Comparison of ENCODE assay signal across 8 mouse cellular contexts in genomic region chr2:119617841-119618198, GRCm38 (mm10). TPM values are rescaled to one million over a fixed set of nuclear protein-coding genes. Genes with fewer than 3 reads are reported as not detected.
DNase-seq lines count a peak whose midpoint lies in the region; ATAC-seq lines count a peak whose summit lies in the region.

No protein-coding gene starts in this region.

- peaks cover 19% of the 10 kb centered on the region for H3K4me1 ChIP-seq in heart, embryonic 16.5 days (ENCODE audit: control insufficient read depth, insufficient read depth, low read length)
- H3K4me1 ChIP-seq in hindbrain, embryonic 12.5 days: peaks cover 27% of the 10 kb centered on the region
- peaks cover 32% of the 10 kb centered on the region for H3K4me1 ChIP-seq in midbrain, embryonic 12.5 days

- no peak for DNase-seq in heart, postnatal 25 days (ENCODE audit: low spot score)
- no peak for DNase-seq in gastrocnemius, adult 18-20 months (ENCODE audit: low spot score)
- DNase-seq in natural killer cell, adult 2 months (ENCODE audit: low spot score in 2 of 2): no peak
- no peak for DNase-seq in kidney, adult 18-20 months

- 0% methylated on average over 13 of the region's 13 CpGs for WGBS in heart, embryonic 16.5 days
- WGBS in hindbrain, embryonic 12.5 days: under 1% methylated on average over 13 of the region's 13 CpGs
- under 1% methylated on average over 13 of the region's 13 CpGs for WGBS in midbrain, embryonic 12.5 days

- no peaks in the 10 kb centered on the region for H3K36me3 ChIP-seq in heart, embryonic 16.5 days (ENCODE audit: control insufficient read depth, insufficient read depth)
- H3K36me3 ChIP-seq in hindbrain, embryonic 12.5 days: no peaks in the 10 kb centered on the region
- peaks cover 3% of the 10 kb centered on the region; the same call in 1 of the 2 replicates for H3K36me3 ChIP-seq in midbrain, embryonic 12.5 days

- H3K9me3 ChIP-seq in heart, embryonic 16.5 days (replicated peaks; ENCODE audit: control insufficient read depth, low read length): no peaks in the 10 kb centered on the region
- no peaks in the 10 kb centered on the region for H3K9me3 ChIP-seq in hindbrain, embryonic 12.5 days (replicated peaks)
- H3K9me3 ChIP-seq in midbrain, embryonic 12.5 days: no peaks in the 10 kb centered on the region

- peak; percentile 59 for ATAC-seq in heart, embryonic 16.5 days (replicated peaks; ENCODE audit: extremely low read depth, insufficient read depth, low FRiP score)
- peak; percentile 3 for ATAC-seq in activated CD4-positive, CD25-positive, alpha-beta regulatory T cell, adult 4 months
- no peak; the same call in 1 of the 2 replicates for ATAC-seq in hindbrain, embryonic 12.5 days (ENCODE audit: low FRiP score)
- no peak for ATAC-seq in midbrain, embryonic 12.5 days (ENCODE audit: low FRiP score, low read depth)

- H3K9ac ChIP-seq in heart, embryonic 16.5 days (ENCODE audit: low read length): peak overlapping the region; percentile 81
- peak overlapping the region; percentile 63 for H3K9ac ChIP-seq in hindbrain, embryonic 12.5 days
- H3K9ac ChIP-seq in midbrain, embryonic 12.5 days (replicated peaks): peak overlapping the region; percentile 76

- peak overlapping the region; percentile 81 for H3K4me3 ChIP-seq in heart, embryonic 16.5 days (ENCODE audit: low read length)
- peak overlapping the region; percentile 58 for H3K4me3 ChIP-seq in hindbrain, embryonic 12.5 days
- peak overlapping the region; percentile 83 for H3K4me3 ChIP-seq in midbrain, embryonic 12.5 days

- no peaks in the 10 kb centered on the region for H3K27me3 ChIP-seq in heart, embryonic 16.5 days (ENCODE audit: control insufficient read depth, insufficient read depth, low read length)
- no peaks in the 10 kb centered on the region for H3K27me3 ChIP-seq in hindbrain, embryonic 12.5 days
- H3K27me3 ChIP-seq in midbrain, embryonic 12.5 days: no peaks in the 10 kb centered on the region

- intact Hi-C loops in heart, postnatal 25 days (cut with DNase I): no loop called here

- H3K4me2 ChIP-seq in heart, embryonic 16.5 days (ENCODE audit: low read depth, low read length): peak overlapping the region; percentile 87
- H3K4me2 ChIP-seq in hindbrain, embryonic 12.5 days (replicated peaks): peak overlapping the region; percentile 96
- H3K4me2 ChIP-seq in midbrain, embryonic 12.5 days (replicated peaks): peak overlapping the region; percentile 94

- H3K27ac ChIP-seq in heart, embryonic 16.5 days (ENCODE audit: low read length): peak overlapping the region; percentile 66
- H3K27ac ChIP-seq in hindbrain, embryonic 12.5 days: no peak overlapping the region
- H3K27ac ChIP-seq in midbrain, embryonic 12.5 days (replicated peaks): peak overlapping the region; percentile 52

RNA-seq across cellular contexts. Expression of gene Nusap1, which starts 0.3 kb away (rescaled TPM):
- 42.1 and 53.3 TPM in 2 replicates for polyA plus RNA-seq in heart, embryonic 16.5 days (2015; fragmentation: Nextera tagmentation; extraction: Ambion mirVana)
- 1 to 10 TPM; 1.1 to 1.5 TPM for total RNA-seq in heart, postnatal 25 days (2021)
- polyA plus RNA-seq in activated CD4-positive, CD25-positive, alpha-beta regulatory T cell, adult 4 months (2017; shearing (Covaris generic)): 10 to 100 TPM; 39.2 to 40.2 TPM
- polyA plus RNA-seq in hindbrain, embryonic 12.5 days (2016; fragmentation: Nextera tagmentation; extraction: Ambion mirVana): 56.4 and 57.6 TPM in 2 replicates
- 86.3 and 90.9 TPM in 2 replicates for polyA plus RNA-seq in midbrain, embryonic 12.5 days (2016; fragmentation: Nextera tagmentation; extraction: Ambion mirVana)
- under 1 TPM; 0.07 to 0.21 TPM for total RNA-seq in gastrocnemius, adult 18-20 months (2021)

RNA-seq across cellular contexts. Expression of gene Oip5, which starts 0.4 kb away (rescaled TPM):
- 20.5 and 23.2 TPM in 2 replicates for polyA plus RNA-seq in heart, embryonic 16.5 days (2015; fragmentation: Nextera tagmentation; extraction: Ambion mirVana)
- under 1 TPM in 1 of 2 experiments, not detected in 1; 0.34 TPM for total RNA-seq in heart, postnatal 25 days (2021)
- 10 to 100 TPM in 1 of 2 experiments, 1 to 10 TPM in 1; 7.9 to 10.1 TPM for polyA plus RNA-seq in activated CD4-positive, CD25-positive, alpha-beta regulatory T cell, adult 4 months (2017; shearing (Covaris generic))
- 17.7 and 22.6 TPM in 2 replicates for polyA plus RNA-seq in hindbrain, embryonic 12.5 days (2016; fragmentation: Nextera tagmentation; extraction: Ambion mirVana)
- polyA plus RNA-seq in midbrain, embryonic 12.5 days (2016; fragmentation: Nextera tagmentation; extraction: Ambion mirVana): 28.2 and 29.1 TPM in 2 replicates
- not detected for total RNA-seq in gastrocnemius, adult 18-20 months (2021)

RNA-seq across cellular contexts. Expression of gene Ndufaf1, which starts 44.8 kb away (rescaled TPM):
- polyA plus RNA-seq in heart, embryonic 16.5 days (2015; fragmentation: Nextera tagmentation; extraction: Ambion mirVana): 62.3 and 69.0 TPM in 2 replicates
- 10 to 100 TPM; 66.3 to 67.5 TPM for total RNA-seq in heart, postnatal 25 days (2021)
- polyA plus RNA-seq in activated CD4-positive, CD25-positive, alpha-beta regulatory T cell, adult 4 months (2017; shearing (Covaris generic)): 10 to 100 TPM; 24.0 to 29.3 TPM
- 38.1 and 45.6 TPM in 2 replicates for polyA plus RNA-seq in hindbrain, embryonic 12.5 days (2016; fragmentation: Nextera tagmentation; extraction: Ambion mirVana)
- 39.2 and 41.3 TPM in 2 replicates for polyA plus RNA-seq in midbrain, embryonic 12.5 days (2016; fragmentation: Nextera tagmentation; extraction: Ambion mirVana)
- total RNA-seq in gastrocnemius, adult 18-20 months (2021): 10 to 100 TPM; 44.9 to 46.8 TPM

RNA-seq across cellular contexts. Expression of gene Rtf1, which starts 57.0 kb away (rescaled TPM):
- polyA plus RNA-seq in heart, embryonic 16.5 days (2015; fragmentation: Nextera tagmentation; extraction: Ambion mirVana): 21.0 and 23.9 TPM in 2 replicates
- total RNA-seq in heart, postnatal 25 days (2021): 10 to 100 TPM; 20.4 to 20.9 TPM
- 10 to 100 TPM; 32.4 to 44.1 TPM for polyA plus RNA-seq in activated CD4-positive, CD25-positive, alpha-beta regulatory T cell, adult 4 months (2017; shearing (Covaris generic))
- 77.8 and 78.3 TPM in 2 replicates for polyA plus RNA-seq in hindbrain, embryonic 12.5 days (2016; fragmentation: Nextera tagmentation; extraction: Ambion mirVana)
- 68.4 and 78.0 TPM in 2 replicates for polyA plus RNA-seq in midbrain, embryonic 12.5 days (2016; fragmentation: Nextera tagmentation; extraction: Ambion mirVana)
- total RNA-seq in gastrocnemius, adult 18-20 months (2021): 10 to 100 TPM; 28.0 to 28.8 TPM

Comparison
In these comparisons a context has a peak if more than half of its experiments do, and no peak if none do; other contexts are left out.
1. ATAC-seq: peak in heart, embryonic 16.5 days (single experiment) and activated CD4-positive, CD25-positive, alpha-beta regulatory T cell, adult 4 months (single experiment); none in hindbrain, embryonic 12.5 days (single experiment) and midbrain, embryonic 12.5 days (single experiment).
2. Peak in every context shown above with its lines, with median percentiles within 50 percentile points of each other: H3K4me2 ChIP-seq, H3K4me3 ChIP-seq and H3K9ac ChIP-seq.